Comparison of ENCODE assay signal across 14 mouse cellular contexts in genomic region chr3:101141864-101142263, GRCm38 (mm10). TPM values are rescaled to one million over a fixed set of nuclear protein-coding genes. Genes with fewer than 3 reads are reported as not detected.
DNase-seq lines count a peak whose midpoint lies in the region; ATAC-seq lines count a peak whose summit lies in the region.
"Had no signal": no experiment of that assay in that cellular context is flagged by ENCODE, and none has a peak within 500 bp of the region (broad histone marks: within the 10 kb centered on the region; RNA-seq: fewer than 3 reads in every experiment).

No protein-coding gene starts in this region.

- no peaks in the 10 kb centered on the region for H3K9me3 ChIP-seq in heart, embryonic 10.5 days
- H3K9me3 ChIP-seq: kidney, embryonic 15.5 days; liver, embryonic 12.5 days; midbrain, embryonic 12.5 days; neural tube, embryonic 12.5 days had no signal

- 68% methylated on average over 8 of the region's 8 CpGs for WGBS in heart, embryonic 10.5 days

- H3K27ac ChIP-seq in heart, embryonic 10.5 days, result no peak overlapping the region
- H3K27ac ChIP-seq: heart, adult 2 months; hindbrain, embryonic 14.5 days; kidney, embryonic 15.5 days; liver, embryonic 12.5 days; midbrain, embryonic 12.5 days; neural tube, embryonic 12.5 days had no signal

- no peak for ATAC-seq in erythroid progenitor cell, adult 5-6 weeks (replicated peaks; ENCODE audit: low FRiP score, poor library complexity, severe bottlenecking)
- ATAC-seq: liver, embryonic 12.5 days had no signal

- no peaks in the 10 kb centered on the region for H3K27me3 ChIP-seq in heart, embryonic 10.5 days (ENCODE audit: insufficient read depth, poor library complexity, severe bottlenecking)
- H3K27me3 ChIP-seq: kidney, embryonic 15.5 days; neural tube, embryonic 12.5 days had no signal

- peak; percentile 30 to 45 for DNase-seq in cerebellum, postnatal 10 days
- DNase-seq in cerebellum, adult 11 months, result no peak
- DNase-seq in heart, adult 8-10 months (ENCODE audit: low spot score), result peak; percentile 33
- DNase-seq in heart, embryonic 10.5 days (ENCODE audit: low spot score), result no peak
- peak; percentile 56 for DNase-seq in right cerebral cortex, adult 18-20 months
- no peak for DNase-seq in right cerebral cortex, postnatal 25 days
- DNase-seq in left cerebral cortex, postnatal 10 days (ENCODE audit: extremely low spot score in 1 of 2, low spot score in 2 of 2), result no peak

- peaks cover 18% of the 10 kb centered on the region for H3K4me1 ChIP-seq in heart, embryonic 10.5 days
- H3K4me1 ChIP-seq: liver, embryonic 12.5 days had no signal

- intact Hi-C loops in left cerebral cortex, postnatal 10 days (cut with DNase I), result no loop called here

- no peak overlapping the region for H3K4me3 ChIP-seq in heart, embryonic 10.5 days
- H3K4me3 ChIP-seq: heart, adult 2 months; kidney, embryonic 15.5 days; liver, embryonic 12.5 days; midbrain, embryonic 12.5 days; neural tube, embryonic 12.5 days had no signal

- H3K36me3 ChIP-seq in heart, embryonic 10.5 days, result no peaks in the 10 kb centered on the region
- H3K36me3 ChIP-seq: kidney, embryonic 15.5 days; liver, embryonic 12.5 days; midbrain, embryonic 12.5 days; neural tube, embryonic 12.5 days had no signal

RNA-seq across cellular contexts. Expression of gene Ptgfrn, which starts 31.8 kb away (rescaled TPM):
- total RNA-seq in heart, adult 8-10 months (2022), result 10 to 100 TPM; 17.2 to 21.1 (median 19.8) TPM
- 4.8 and 5.6 TPM in 2 replicates for polyA plus RNA-seq in heart, embryonic 10.5 days (2016; fragmentation: Nextera tagmentation; extraction: Ambion mirVana)
- 0.84 TPM in 1 of 2 replicates, not detected in the other for total RNA-seq in erythroid progenitor cell, adult 5-6 weeks (2015; ENCODE audit: low replicate concordance)
- not detected in 2 replicates for total RNA-seq in erythroid progenitor cell, adult 5-6 weeks (2017; ENCODE audit: low replicate concordance)
- 10 to 100 TPM; 43.3 to 46.2 TPM for total RNA-seq in left cerebral cortex, postnatal 10 days (2021)

Comparison
In these comparisons a context has a peak if more than half of its experiments do, and no peak if none do; other contexts are left out.
1. DNase-seq: peak in cerebellum, postnatal 10 days (2 of 2), heart, adult 8-10 months (single experiment) and right cerebral cortex, adult 18-20 months (single experiment); none in cerebellum, adult 11 months (single experiment), heart, embryonic 10.5 days (single experiment), right cerebral cortex, postnatal 25 days (single experiment) and left cerebral cortex, postnatal 10 days (0 of 2).
2. RNA of gene Ptgfrn, which starts 31.8 kb away (total RNA-seq): 43.3 to 46.2 TPM in left cerebral cortex, postnatal 10 days and 17.2 to 21.1 TPM in heart, adult 8-10 months; 0.84 TPM in erythroid progenitor cell, adult 5-6 weeks; every median in the first group is over 4 times any median in the second.